Mouse (Mus musculus): ENCODE data around the gene Ssxb1.
"Not testable (repeated sequence)": the region's sequence is repeated elsewhere in the genome, so short reads cannot be mapped to it uniquely, and the experiment has no call there.

DNA sequence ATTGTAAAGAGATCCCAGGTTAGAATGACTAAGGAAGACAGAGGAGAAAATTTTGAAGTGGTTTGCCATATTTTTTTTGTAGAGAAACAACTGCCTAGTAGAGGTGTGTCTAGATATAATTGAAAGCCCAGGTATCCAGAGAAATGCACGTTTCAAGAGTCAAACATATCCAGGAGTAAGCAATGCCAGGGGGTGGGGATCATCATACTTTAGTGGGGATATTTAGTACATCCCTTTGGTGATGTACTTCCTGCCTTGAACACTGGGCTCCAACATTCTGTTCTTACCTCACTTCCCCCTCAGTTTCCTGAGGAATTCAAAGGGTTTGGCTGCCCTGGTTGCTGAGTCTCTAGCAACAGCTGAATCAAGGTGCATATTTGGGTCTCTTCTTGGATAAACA is 46.4 kb upstream of the Ssxb1 start, which contains the start of gene Ssxb9:
- TF ChIP-seq CTCF (conservative IDR thresholded peaks at IDR 0.05; ENCODE audit: low read length); NANOG (IDR thresholded peaks at IDR 0.05; ENCODE audit: borderline replicate concordance, low read length): not testable (repeated sequence)

Data from E14TG2a.4 (cell line).